Mouse (Mus musculus): ENCODE measurements at regions not wholly inside any gene's neighbourhood (a gene's known extent, or its start where the extent isn't known, plus 50 kb on each side); places are given as distances from the start of the nearest gene placed in this dataset.

DNA sequence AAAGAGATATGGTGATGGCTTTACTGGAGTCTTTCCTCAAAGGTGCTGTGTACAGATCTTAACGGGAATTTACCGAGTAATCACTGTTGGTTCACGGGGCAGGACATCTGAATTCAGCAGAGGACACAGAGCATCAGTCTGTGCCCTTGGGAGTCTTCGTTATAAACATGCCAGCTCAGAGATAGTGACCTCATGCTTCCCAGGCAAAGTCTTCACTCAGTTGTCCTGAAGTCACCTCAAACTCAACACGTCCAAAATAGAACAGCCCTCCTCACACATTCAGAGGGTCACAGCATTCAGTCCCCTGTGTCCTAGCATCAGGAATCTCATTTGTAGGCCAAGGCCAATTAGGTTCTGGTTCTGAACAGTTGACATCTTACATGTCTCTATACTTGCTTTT lies 151.9 kb upstream of the Nrip1 start:
- no peak overlapping the region for H3K4me2 ChIP-seq (ENCODE audit: low read length)
- no peak for DNase-seq
- no peak for ATAC-seq (ENCODE audit: low FRiP score, low TSS enrichment)
- no peaks in the 10 kb centered on the region for H3K27me3 ChIP-seq (ENCODE audit: control insufficient read depth, insufficient read depth, low read length)
- H3K9ac ChIP-seq (replicated peaks; ENCODE audit: low read length) = no peak overlapping the region
- H3K4me1 ChIP-seq (ENCODE audit: control insufficient read depth, insufficient read depth, low read length) = no peaks in the 10 kb centered on the region
- H3K4me3 ChIP-seq (replicated peaks; ENCODE audit: low read depth, low read length) = no peak overlapping the region
- 90% methylated on average over 5 of the region's 5 CpGs for WGBS
- no peaks in the 10 kb centered on the region for H3K9me3 ChIP-seq (ENCODE audit: control insufficient read depth, low read length)
- H3K36me3 ChIP-seq (ENCODE audit: control insufficient read depth, insufficient read depth, low read length) = no peaks in the 10 kb centered on the region
- H3K27ac ChIP-seq (replicated peaks; ENCODE audit: low read depth, low read length) = no peak overlapping the region

DNA sequence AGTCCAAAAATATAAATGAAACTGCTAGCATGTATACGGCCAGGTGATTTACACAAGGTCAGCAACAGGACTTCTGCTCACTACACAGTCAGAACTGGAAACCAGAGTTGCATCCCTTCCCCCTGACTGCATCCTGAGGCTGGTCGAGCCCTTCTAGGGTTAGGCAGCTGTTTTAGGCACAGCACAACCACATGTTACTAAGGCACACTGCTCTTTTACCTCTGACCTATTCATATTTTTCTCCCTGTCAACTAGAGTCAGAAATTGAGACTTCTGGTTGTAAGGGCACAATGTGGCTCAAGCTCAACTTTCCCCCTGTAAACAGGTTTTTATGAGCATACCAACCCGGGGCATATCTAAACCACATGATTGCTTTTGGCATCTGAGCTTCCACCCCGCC lies 151.3 kb upstream of the Nrip1 start:
- DNase-seq (no peak), ATAC-seq (ENCODE audit: low FRiP score, low TSS enrichment) (no peak)
- no peaks in the 10 kb centered on the region for H3K36me3 ChIP-seq (ENCODE audit: control insufficient read depth, insufficient read depth, low read length)
- H3K4me2 ChIP-seq (ENCODE audit: low read length) = no peak overlapping the region
- H3K27me3 ChIP-seq (ENCODE audit: control insufficient read depth, insufficient read depth, low read length) = no peaks in the 10 kb centered on the region
- H3K4me3 ChIP-seq (replicated peaks; ENCODE audit: low read depth, low read length) = no peak overlapping the region
- H3K9me3 ChIP-seq (ENCODE audit: control insufficient read depth, low read length) = no peaks in the 10 kb centered on the region
- WGBS = 89% methylated on average over 4 of the region's 4 CpGs
- H3K27ac ChIP-seq (replicated peaks; ENCODE audit: low read depth, low read length) = no peak overlapping the region
- H3K4me1 ChIP-seq (ENCODE audit: control insufficient read depth, insufficient read depth, low read length) = no peaks in the 10 kb centered on the region
- H3K9ac ChIP-seq (replicated peaks; ENCODE audit: low read length) = no peak overlapping the region

DNA sequence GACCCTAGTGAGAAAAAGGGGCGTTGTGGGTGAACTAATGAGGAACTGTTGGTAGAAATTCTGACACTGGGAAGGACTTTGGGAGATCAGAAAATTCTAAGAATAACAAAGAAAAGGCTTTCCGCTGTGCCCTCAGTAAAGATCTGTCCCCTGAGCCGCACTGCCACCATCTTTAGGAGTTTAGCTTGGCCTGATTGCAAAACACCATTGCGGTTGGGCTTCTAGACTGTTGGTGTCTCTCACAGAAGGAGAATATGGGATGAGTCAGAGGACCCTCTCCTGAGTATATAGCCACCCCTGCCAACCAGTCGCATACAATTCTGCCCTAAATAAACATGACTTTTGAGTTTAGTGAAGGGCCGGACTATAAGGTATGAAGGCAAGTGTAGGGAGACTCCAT lies 147.5 kb upstream of the Nrip1 start:
- Histone ChIP-seq H3K36me3 (ENCODE audit: control insufficient read depth, insufficient read depth, low read length) (no peaks in the 10 kb centered on the region), H3K4me1 (ENCODE audit: control insufficient read depth, insufficient read depth, low read length) (no peaks in the 10 kb centered on the region), H3K9ac (replicated peaks; ENCODE audit: low read length) (no peak overlapping the region), H3K27me3 (ENCODE audit: control insufficient read depth, insufficient read depth, low read length) (no peaks in the 10 kb centered on the region), H3K4me3 (replicated peaks; ENCODE audit: low read depth, low read length) (no peak overlapping the region), H3K9me3 (ENCODE audit: control insufficient read depth, low read length) (no peaks in the 10 kb centered on the region), H3K27ac (replicated peaks; ENCODE audit: low read depth, low read length) (no peak overlapping the region), H3K4me2 (ENCODE audit: low read length) (no peak overlapping the region)
- ATAC-seq (ENCODE audit: low FRiP score, low TSS enrichment) = no peak
- DNase-seq = no peak
- WGBS = 95% methylated on average over 6 of the region's 6 CpGs

DNA sequence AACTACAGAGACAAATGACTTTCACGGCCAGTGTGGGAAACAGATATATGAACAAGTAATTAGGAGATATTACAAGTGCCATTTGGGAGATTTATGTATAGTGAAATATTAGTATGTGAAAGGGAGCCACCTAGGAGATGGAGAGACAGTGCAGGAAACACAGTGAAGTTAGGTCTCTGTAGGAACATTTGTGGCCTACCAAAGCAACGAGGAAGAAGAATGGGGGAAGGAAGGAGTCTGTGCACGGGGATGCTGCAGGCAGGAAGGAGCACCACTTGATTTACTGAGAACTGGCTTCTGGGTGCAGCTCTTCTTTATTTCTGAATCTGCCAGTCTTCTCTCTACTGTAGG lies 147.0 kb upstream of the Nrip1 start:
- no peaks in the 10 kb centered on the region for H3K9me3 ChIP-seq (ENCODE audit: control insufficient read depth, low read length)
- 77% methylated on average over 3 of the region's 3 CpGs for WGBS

DNA sequence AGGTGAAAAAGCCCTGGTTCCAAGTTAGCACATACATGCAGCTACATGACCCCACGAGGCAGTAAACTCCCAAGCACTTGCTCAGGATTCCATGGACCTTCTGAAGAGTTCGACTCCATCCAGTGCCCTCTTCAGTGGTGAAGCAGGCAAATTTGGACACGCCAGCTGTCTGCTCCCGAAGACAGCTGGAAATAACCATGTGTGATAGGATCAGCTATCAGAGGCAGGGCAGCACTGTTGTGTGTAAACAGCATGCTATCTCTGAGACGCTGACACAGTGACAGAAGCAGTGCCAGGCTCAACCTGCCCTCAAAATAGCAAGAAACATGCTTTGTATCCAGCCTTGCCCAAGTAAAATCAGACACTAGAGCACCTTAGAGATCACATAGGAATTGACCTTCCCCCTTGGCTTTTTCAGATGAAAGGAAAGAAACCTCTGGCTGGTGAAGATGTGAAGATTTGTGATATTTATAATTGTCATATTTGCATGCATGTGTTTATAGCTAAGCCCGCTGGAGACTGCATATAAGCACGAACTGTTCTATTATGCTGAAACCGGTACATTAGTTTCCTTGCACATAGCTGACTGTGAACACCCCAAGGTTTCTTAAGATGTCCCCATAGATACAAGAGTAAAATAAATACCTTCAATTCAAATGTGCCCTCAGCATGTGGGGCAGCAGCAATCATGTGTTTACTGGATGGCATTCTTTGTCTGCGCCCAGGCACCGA lies 146.4 kb upstream of the Nrip1 start:
- H3K4me2 ChIP-seq (ENCODE audit: low read length) = no peak overlapping the region
- no peaks in the 10 kb centered on the region for H3K27me3 ChIP-seq (ENCODE audit: control insufficient read depth, insufficient read depth, low read length)
- H3K36me3 ChIP-seq (ENCODE audit: control insufficient read depth, insufficient read depth, low read length) = no peaks in the 10 kb centered on the region
- no peaks in the 10 kb centered on the region for H3K4me1 ChIP-seq (ENCODE audit: control insufficient read depth, insufficient read depth, low read length)
- ATAC-seq (ENCODE audit: low FRiP score, low TSS enrichment) = no peak
- no peak for DNase-seq
- WGBS = 80% methylated on average over 10 of the region's 10 CpGs
- H3K9me3 ChIP-seq (ENCODE audit: control insufficient read depth, low read length) = no peaks in the 10 kb centered on the region
- no peak overlapping the region for H3K9ac ChIP-seq (replicated peaks; ENCODE audit: low read length)
- no peak overlapping the region for H3K27ac ChIP-seq (replicated peaks; ENCODE audit: low read depth, low read length)
- H3K4me3 ChIP-seq (replicated peaks; ENCODE audit: low read depth, low read length) = no peak overlapping the region

More for the DNA sequence above, 147.0 kb upstream of the Nrip1 start:
- H3K4me2 ChIP-seq (ENCODE audit: low read length) = no peak overlapping the region
- no peak overlapping the region for H3K27ac ChIP-seq (replicated peaks; ENCODE audit: low read depth, low read length)
- ATAC-seq (ENCODE audit: low FRiP score, low TSS enrichment) = no peak
- H3K4me1 ChIP-seq (ENCODE audit: control insufficient read depth, insufficient read depth, low read length) = no peaks in the 10 kb centered on the region
- no peaks in the 10 kb centered on the region for H3K36me3 ChIP-seq (ENCODE audit: control insufficient read depth, insufficient read depth, low read length)
- no peak for DNase-seq
- no peak overlapping the region for H3K4me3 ChIP-seq (replicated peaks; ENCODE audit: low read depth, low read length)
- no peak overlapping the region for H3K9ac ChIP-seq (replicated peaks; ENCODE audit: low read length)
- no peaks in the 10 kb centered on the region for H3K27me3 ChIP-seq (ENCODE audit: control insufficient read depth, insufficient read depth, low read length)

DNA sequence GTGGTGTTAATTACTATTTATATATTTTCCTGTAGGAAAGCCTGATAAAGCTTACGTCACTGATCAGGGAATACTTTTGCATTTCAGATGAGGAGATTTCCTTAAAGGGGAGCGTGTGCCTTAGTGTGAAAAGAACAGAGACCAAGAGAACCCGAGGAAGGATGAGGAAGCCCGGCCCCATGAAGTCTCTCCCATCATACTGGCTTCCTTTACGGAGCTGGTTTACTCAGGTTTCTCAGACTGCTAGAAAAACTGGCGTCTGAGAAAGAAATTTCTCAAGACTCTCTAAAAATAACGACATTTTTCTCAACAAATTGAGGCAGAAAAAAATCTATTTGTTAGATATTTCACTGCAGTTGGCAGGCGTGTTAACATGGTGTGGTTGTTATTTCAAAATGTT lies 137.2 kb upstream of the Nrip1 start:
- WGBS = 72% methylated on average over 8 of the region's 8 CpGs
- ATAC-seq (ENCODE audit: low FRiP score, low TSS enrichment) (no peak), DNase-seq (no peak)

DNA sequence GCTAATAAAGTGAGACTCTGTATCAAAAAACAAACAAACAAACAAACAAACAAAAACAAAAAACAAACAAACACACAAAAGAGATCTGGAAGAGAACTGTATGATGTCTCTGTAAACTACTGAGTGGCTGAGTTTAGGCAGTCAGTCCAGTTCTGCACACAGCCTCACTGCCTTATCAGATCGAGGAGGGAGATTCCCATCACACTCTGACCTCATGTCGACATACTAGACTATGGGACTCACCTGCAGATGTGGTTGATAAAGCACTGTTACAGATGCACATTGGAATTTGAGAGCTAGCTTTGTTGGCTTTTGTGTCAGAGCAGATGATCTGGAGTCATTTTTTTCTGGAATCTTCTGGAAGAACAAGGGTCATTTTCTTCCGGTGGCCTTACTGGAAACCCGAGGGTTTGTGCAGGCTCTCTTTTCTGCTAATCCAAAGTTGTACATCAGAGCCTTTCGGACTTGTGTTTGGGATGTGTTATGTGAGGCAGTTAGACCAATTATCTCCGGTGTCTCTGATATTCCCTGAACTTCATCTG lies 135.6 kb upstream of the Nrip1 start:
- Histone ChIP-seq H3K4me2 (ENCODE audit: low read length) (no peak overlapping the region), H3K27me3 (ENCODE audit: control insufficient read depth, insufficient read depth, low read length) (no peaks in the 10 kb centered on the region), H3K36me3 (ENCODE audit: control insufficient read depth, insufficient read depth, low read length) (no peaks in the 10 kb centered on the region), H3K27ac (replicated peaks; ENCODE audit: low read depth, low read length) (no peak overlapping the region), H3K9ac (replicated peaks; ENCODE audit: low read length) (no peak overlapping the region), H3K4me3 (replicated peaks; ENCODE audit: low read depth, low read length) (no peak overlapping the region), H3K9me3 (ENCODE audit: control insufficient read depth, low read length) (no peaks in the 10 kb centered on the region), H3K4me1 (ENCODE audit: control insufficient read depth, insufficient read depth, low read length) (no peaks in the 10 kb centered on the region)
- ATAC-seq (ENCODE audit: low FRiP score, low TSS enrichment) = no peak
- 94% methylated on average over 6 of the region's 6 CpGs for WGBS
- DNase-seq = no peak

More for the DNA sequence above, 137.2 kb upstream of the Nrip1 start:
- H3K4me1 ChIP-seq (ENCODE audit: control insufficient read depth, insufficient read depth, low read length) = no peaks in the 10 kb centered on the region
- no peak overlapping the region for H3K4me3 ChIP-seq (replicated peaks; ENCODE audit: low read depth, low read length)
- no peak overlapping the region for H3K27ac ChIP-seq (replicated peaks; ENCODE audit: low read depth, low read length)
- H3K27me3 ChIP-seq (ENCODE audit: control insufficient read depth, insufficient read depth, low read length) = no peaks in the 10 kb centered on the region
- H3K4me2 ChIP-seq (ENCODE audit: low read length) = no peak overlapping the region
- H3K9me3 ChIP-seq (ENCODE audit: control insufficient read depth, low read length) = no peaks in the 10 kb centered on the region
- H3K36me3 ChIP-seq (ENCODE audit: control insufficient read depth, insufficient read depth, low read length) = no peaks in the 10 kb centered on the region
- H3K9ac ChIP-seq (replicated peaks; ENCODE audit: low read length) = no peak overlapping the region

DNA sequence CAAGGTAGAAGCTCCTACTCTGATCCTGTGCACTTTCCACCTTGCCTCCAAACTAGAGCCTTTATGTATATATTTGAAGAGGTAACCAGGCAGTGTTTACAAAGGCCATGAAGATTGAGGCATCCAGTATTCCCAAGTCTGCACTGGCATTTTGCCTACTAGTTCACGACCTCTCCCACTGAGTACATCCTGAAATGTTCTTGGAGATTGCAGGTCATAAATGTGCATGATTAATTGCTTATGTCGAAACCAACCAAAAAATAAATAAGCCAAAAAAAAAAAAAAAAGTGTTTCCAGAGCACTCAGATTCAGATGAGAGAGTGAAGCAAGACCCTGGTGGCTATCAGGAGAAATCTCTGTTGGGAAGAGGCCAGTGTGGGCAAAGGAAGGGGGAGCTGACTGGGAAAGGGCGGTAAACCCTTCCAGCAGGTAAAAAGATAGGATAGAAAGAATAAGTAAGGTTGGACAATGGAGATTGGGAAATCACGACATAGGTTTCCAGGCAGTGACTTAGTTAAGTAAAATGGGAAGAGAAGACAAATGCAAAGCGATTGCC lies 133.6 kb upstream of the Nrip1 start:
- DNase-seq = no peak
- 92% methylated on average over 5 of the region's 5 CpGs for WGBS
- no peaks in the 10 kb centered on the region for H3K27me3 ChIP-seq (ENCODE audit: control insufficient read depth, insufficient read depth, low read length)
- no peaks in the 10 kb centered on the region for H3K36me3 ChIP-seq (ENCODE audit: control insufficient read depth, insufficient read depth, low read length)
- no peak overlapping the region for H3K27ac ChIP-seq (replicated peaks; ENCODE audit: low read depth, low read length)
- H3K4me3 ChIP-seq (replicated peaks; ENCODE audit: low read depth, low read length) = no peak overlapping the region
- H3K4me1 ChIP-seq (ENCODE audit: control insufficient read depth, insufficient read depth, low read length) = no peaks in the 10 kb centered on the region
- no peak overlapping the region for H3K9ac ChIP-seq (replicated peaks; ENCODE audit: low read length)
- no peak for ATAC-seq (ENCODE audit: low FRiP score, low TSS enrichment)
- no peak overlapping the region for H3K4me2 ChIP-seq (ENCODE audit: low read length)
- no peaks in the 10 kb centered on the region for H3K9me3 ChIP-seq (ENCODE audit: control insufficient read depth, low read length)

DNA sequence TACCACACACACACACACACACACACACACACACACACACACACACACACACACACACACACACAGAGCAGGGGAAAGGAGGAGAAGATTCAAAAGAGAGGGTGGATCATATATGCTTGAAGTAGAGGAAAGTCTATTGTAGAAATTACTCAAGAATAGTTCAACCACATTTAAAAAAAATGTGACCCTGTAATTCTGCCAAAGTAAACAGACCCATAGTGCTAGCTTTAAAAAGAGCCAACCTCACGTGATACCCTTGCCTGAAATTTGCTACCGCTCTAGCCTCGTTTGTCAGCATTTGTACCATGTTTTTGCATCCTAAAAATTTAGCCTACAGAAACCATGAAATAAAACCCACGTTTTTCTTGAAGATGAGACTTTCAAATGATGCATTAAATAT lies 132.6 kb upstream of the Nrip1 start:
- WGBS = 84% methylated on average over 4 of the region's 4 CpGs
- H3K4me3 ChIP-seq (replicated peaks; ENCODE audit: low read depth, low read length) = no peak overlapping the region
- DNase-seq = no peak

More for the DNA sequence above, 132.6 kb upstream of the Nrip1 start:
- Histone ChIP-seq H3K9me3 (ENCODE audit: control insufficient read depth, low read length) (no peaks in the 10 kb centered on the region), H3K4me1 (ENCODE audit: control insufficient read depth, insufficient read depth, low read length) (no peaks in the 10 kb centered on the region), H3K36me3 (ENCODE audit: control insufficient read depth, insufficient read depth, low read length) (no peaks in the 10 kb centered on the region), H3K9ac (replicated peaks; ENCODE audit: low read length) (no peak overlapping the region), H3K27ac (replicated peaks; ENCODE audit: low read depth, low read length) (no peak overlapping the region), H3K27me3 (ENCODE audit: control insufficient read depth, insufficient read depth, low read length) (no peaks in the 10 kb centered on the region), H3K4me2 (ENCODE audit: low read length) (no peak overlapping the region)
- ATAC-seq (ENCODE audit: low FRiP score, low TSS enrichment) = no peak

All from midbrain, embryonic 14.5 days (tissue).